Mouse (Mus musculus) common myeloid progenitor, adult 5-6 weeks (primary cell): ENCODE data around the gene Pdss1. TPM values are rescaled to one million over a fixed set of nuclear protein-coding genes. Genes with fewer than 3 reads are reported as not detected.
"Not testable (repeated sequence)": the region's sequence is repeated elsewhere in the genome, so short reads cannot be mapped to it uniquely, and the experiment has no call there.

Experiments used
- ATAC-seq: replicated peaks from 2 replicates; pipeline ENCODE4 v1.8.0; 2016; ENCODE audit warnings: low read depth, mild to moderate bottlenecking, moderate TSS enrichment, inconsistent platforms; ENCODE audit not compliant: poor library complexity, severe bottlenecking
- total RNA-seq: library from RNA; stranded (forward); fragments of 200-1000, 187-1606 nt; gene quantifications from 2 replicates; pipeline ENCODE4 v1.2.3, GENCODE M21; 2017

Gene Pdss1
- total RNA-seq, result 22.5 and 34.5 TPM in 2 replicates

DNA sequence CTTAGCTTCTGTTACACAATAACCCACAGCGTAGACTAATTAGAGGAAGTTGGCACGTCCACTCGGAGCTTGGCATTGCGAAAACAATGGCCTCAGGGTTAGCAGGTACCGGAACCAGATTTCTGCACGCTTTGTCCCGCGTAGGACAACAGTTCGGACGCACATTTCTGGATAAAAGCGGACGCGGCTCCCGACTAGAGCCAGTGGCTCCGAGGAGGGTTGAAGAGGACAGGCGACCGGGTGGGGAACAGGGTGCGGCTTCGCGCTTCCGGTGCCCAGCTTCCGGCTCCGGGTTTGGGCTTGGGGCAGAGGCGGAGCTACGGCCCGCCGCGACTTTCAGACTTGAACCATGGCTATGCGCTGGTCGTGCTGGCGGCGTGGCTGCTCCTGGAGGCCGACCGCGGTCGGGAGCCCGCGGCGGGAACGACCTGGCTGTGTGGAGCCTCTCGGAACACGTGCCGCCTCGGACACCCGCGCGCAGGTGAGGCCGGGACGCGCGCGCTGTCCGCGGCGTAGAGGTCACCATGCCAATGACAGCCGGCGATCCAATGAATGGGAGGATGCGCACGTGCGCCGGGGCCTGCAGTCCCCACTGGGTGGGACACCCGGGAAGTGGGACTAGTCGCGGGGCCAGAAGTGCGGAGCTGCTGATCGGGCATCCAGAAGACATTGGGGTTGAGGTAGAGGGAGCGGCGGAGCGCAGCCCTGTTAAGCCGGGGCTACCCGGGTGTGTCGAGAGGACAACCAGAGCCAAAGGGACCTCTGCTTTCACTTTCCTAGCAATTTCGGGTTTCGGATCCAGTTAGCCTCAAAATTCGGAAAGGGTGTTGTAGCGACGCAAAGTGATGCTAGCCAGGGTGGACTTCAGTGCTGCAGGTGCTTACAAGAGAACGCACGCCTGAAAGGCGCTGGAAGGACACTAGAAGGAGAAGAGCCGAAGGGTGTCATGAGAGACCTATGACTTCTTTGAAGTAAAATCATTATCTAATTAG lies at the start of gene Pdss1:
Gene Pdss1, plus strand, starts transcription at position 241 of the 992 bp plus-strand sequence.
- peak; percentile 96 for ATAC-seq

GRCm38 (mm10) chr2:22851900-22852299 lies 43.4 kb upstream of the Pdss1 start:
- ATAC-seq, result no peak

DNA sequence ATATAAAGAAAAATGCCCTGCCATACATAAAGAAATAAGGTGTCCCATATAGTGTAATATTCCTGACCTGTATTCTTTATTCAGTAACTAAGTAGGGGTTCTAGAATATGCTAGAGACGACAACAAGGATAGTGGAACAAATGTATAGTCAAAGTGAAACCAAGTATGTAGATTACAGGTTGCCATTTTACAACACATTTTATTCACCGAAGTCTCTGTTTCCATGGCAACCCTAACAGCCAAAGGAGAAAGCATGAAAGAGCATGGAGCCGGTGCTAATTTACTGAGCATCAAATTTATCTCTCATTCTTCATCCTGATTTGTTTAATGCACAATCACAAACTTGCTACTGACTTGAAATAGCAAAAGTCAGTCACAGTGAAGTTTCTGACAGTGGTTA lies 37.8 kb upstream of the Pdss1 start:
- no peak for ATAC-seq

GRCm38 (mm10) chr2:22862194-22862593 lies 33.1 kb upstream of the Pdss1 start:
- no peak for ATAC-seq

DNA sequence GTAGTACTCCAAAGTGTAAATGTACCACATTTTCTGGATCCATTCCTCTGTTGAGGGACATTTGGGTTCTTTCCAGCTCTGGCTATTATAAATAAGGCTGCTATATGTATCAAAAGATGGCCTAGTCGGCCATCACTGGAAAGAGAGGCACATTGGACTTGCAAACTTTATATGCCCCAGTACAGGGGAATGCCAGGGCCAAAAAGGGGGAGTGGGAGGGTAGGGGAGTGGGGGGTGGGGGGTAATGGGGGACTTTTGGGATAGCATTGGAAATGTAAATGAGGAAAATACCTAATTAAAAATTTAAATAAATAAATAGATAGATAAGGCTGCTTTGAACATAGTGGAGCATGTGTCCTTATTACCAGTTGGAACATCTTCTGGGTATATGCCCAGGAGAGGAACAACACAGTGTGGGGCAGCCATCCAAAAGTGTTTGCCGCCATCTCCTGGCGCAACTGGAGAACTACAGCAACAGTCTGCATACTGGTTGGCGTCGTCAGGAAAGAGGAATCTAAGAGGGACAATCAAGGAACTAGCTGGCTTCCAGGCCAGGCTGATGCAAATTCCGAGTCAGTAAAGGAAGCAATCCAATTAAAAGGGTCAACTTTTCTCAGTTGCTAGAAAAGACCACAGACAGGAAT lies 30.8 kb upstream of the Pdss1 start:
- peak; percentile 98 for ATAC-seq

- no peak; the same call in 1 of the 2 replicates for ATAC-seq
These were observed 29.5 kb upstream of the Pdss1 start for GRCm38 (mm10) chr2:22865818-22866217.

GRCm38 (mm10) chr2:22866894-22867424 lies 28.4 kb upstream of the Pdss1 start:
- no peak for ATAC-seq

DNA sequence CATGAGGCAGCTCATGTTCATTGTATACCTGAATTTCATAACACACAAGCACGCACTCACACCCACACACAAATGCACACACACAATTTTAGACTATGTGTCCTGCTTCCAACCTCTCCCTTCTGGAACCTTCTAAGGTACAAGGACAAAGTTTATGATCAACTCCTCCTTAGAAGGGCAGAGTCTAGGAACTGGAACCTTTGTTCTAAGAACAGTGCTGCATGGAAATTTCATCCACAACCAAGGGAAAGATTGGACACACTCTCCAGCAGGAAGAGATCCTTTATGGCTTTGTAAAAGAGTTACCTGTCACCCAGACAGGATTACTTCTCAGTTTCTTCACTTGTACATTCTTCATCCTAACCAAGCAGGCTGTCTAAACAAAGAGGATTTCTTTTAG lies 22.2 kb upstream of the Pdss1 start:
- no peak for ATAC-seq

DNA sequence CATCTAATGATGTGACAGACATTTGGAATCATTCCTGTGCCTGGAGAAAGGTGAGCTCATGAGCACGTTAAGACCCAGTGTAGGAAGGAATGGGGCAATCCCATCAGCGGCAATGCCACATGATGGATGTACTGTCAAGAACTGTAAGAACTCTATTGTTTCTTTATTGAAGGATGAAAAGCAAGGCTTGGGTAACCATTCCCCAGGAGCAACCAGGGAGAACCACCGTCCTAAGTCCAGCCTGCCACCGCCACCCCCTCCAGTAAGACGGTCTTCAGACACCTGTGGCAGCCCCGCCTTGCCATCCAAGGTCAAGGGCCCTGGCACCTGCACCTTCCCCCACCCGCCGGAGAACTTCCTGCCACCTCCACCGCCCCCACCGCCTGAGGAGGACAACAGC lies 20.7 kb upstream of the Pdss1 start:
- ATAC-seq, result no peak

GRCm38 (mm10) chr2:22876614-22877013 lies 18.7 kb upstream of the Pdss1 start:
- ATAC-seq, result no peak

GRCm38 (mm10) chr2:22878781-22879180 lies 16.5 kb upstream of the Pdss1 start:
- ATAC-seq, result no peak

DNA sequence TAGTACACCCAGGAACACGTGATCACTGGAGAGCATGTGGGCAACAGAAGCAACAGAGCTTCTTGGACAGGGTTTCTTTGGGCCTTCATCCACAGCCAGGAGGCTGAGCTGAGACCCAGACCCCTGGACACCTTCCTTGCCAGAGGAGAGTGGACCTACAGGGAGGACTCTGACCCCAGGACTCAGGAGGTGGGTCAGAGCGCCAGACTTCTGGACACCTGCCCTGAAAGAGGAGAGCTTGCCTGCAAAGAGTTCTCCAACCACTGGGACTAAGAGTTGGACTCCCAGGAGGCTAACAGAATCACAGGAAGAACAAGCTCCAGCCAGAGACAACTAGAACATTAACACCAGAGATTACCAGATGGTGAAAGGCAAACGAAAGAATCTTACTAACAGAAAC lies 14.6 kb upstream of the Pdss1 start:
- ATAC-seq, result not testable (repeated sequence)

- ATAC-seq, result no peak
These were observed 415 bp upstream of the Pdss1 start for GRCm38 (mm10) chr2:22894932-22895281.

DNA sequence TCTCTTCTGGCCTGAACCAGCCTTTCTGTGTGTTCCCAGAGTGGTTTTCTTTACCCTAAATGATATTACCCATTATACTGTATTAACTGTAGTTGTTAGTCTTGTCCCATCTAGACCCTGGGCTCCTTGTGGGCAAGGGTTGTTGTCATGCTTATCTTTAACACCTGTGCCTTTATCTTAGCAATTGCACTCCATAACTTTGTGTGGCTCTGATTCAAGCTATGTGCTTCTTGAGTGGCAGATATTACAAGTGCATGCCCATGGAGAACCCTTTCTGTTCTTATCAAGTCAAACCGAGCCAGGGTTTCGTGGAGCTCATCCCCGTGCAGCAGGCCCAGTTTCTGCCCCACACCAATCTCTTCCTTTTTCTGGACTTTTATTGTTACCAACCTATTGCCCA lies 8.6 kb downstream of the Pdss1 start:
- no peak; the same call in 1 of the 2 replicates for ATAC-seq

GRCm38 (mm10) chr2:22914421-22914820 lies 19.1 kb downstream of the Pdss1 start:
- no peak for ATAC-seq

DNA sequence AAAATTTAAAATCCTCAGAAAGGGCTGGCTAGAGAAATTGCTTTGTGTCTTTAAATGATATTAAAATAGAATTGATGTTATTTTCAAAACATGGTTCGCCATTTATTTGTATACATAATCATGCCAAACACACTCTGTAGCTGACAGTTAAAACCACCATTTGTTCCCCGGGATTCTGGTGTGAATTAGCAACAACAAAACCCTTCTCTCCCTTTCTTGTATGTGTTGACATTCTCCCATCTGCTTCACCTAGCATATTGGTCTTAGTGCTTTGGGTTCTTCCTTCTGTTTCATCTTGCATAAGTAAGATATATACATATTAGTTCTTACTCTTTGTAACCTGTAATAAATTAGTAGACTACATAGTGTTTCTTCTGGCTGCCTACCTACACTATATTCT lies 23.3 kb downstream of the Pdss1 start:
- ATAC-seq, result no peak

GRCm38 (mm10) chr2:22925911-22926310 lies 30.6 kb downstream of the Pdss1 start:
- not testable (repeated sequence) for ATAC-seq

- no peak for ATAC-seq
These were observed 32.9 kb downstream of the Pdss1 start for GRCm38 (mm10) chr2:22928259-22928658.

GRCm38 (mm10) chr2:22933556-22933955 lies 38.2 kb downstream of the Pdss1 start:
- no peak for ATAC-seq

DNA sequence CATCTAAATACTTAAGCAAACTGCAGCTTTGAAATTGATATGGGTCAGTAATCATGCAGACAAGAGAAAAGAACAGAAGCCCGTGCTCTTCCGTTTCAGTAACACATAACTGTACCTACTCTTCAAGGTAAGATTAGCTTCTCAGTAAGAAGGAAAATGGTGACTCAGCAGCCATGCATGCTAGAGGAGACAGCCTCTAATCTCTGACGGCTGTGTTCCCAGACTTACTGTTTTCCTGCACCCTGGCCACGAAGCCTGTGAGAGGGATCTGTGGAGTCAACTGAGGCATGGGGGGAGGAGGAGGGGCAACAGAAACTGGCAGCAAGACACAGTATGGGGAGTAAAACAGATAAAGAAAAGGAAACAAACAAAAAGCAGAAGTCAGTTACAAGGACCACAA lies 54.6 kb downstream of the Pdss1 start:
- no peak for ATAC-seq

DNA sequence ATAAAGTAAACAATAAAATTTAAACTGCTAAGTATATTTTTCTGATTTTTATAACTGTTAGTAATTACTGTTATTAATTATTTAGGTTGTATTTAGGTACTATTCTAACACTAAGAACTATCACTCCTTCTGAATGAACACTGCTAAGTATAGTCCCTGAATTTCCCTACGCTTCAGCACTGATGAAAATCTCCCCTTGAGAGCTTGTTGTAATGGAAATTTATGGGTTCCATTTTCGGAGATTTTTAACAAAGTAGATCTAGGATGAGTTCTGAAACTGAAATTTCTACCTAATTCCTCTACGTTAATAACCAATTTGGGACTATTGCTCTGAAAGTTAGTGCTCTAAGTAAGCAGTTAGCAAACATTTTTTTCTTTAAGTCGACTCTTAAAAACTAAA lies 59.0 kb downstream of the Pdss1 start:
- ATAC-seq, result no peak
